Mouse (Mus musculus): ENCODE results near the gene Gm21904. TPM values are rescaled to one million over a fixed set of nuclear protein-coding genes. Genes with fewer than 3 reads are reported as not detected.

Gm21904 gene
- polyA plus RNA-seq (2014; fragmentation: Illumina TruSeq; extraction: RNeasy Lipid Tissue Mini Kit (QIAGEN cat#74804); ENCODE audit: low read depth, low replicate concordance) = not detected

GRCm38 (mm10) chrY:17846166-17846565 is at the start of gene Gm21904:
Gm21904 (minus strand) TSS chrY:17846266.

GRCm38 (mm10) chrY:17874441-17874840 is 28.4 kb upstream of the Gm21904 start, which contains the start of the genes Gm20772 and Gm20831:
Gm20772 (plus strand) TSS chrY:17874741.
Gm20831 (plus strand) TSS chrY:17874741.

Other genes starting within 250 kb of the Gm21904 start
- not detected for gene Gm20772, start 28.5 kb upstream of the Gm21904 start, polyA plus RNA-seq (2014; fragmentation: Illumina TruSeq; extraction: RNeasy Lipid Tissue Mini Kit (QIAGEN cat#74804); ENCODE audit: low read depth, low replicate concordance)
- not detected for gene Gm20831, start 28.5 kb upstream of the Gm21904 start, polyA plus RNA-seq (2014; fragmentation: Illumina TruSeq; extraction: RNeasy Lipid Tissue Mini Kit (QIAGEN cat#74804); ENCODE audit: low read depth, low replicate concordance)
- gene Srsy, start 91.1 kb upstream of the Gm21904 start, polyA plus RNA-seq (2014; fragmentation: Illumina TruSeq; extraction: RNeasy Lipid Tissue Mini Kit (QIAGEN cat#74804); ENCODE audit: low read depth, low replicate concordance) = not detected
- not detected for gene Gm21764, start 215.5 kb upstream of the Gm21904 start, polyA plus RNA-seq (2014; fragmentation: Illumina TruSeq; extraction: RNeasy Lipid Tissue Mini Kit (QIAGEN cat#74804); ENCODE audit: low read depth, low replicate concordance)
- gene Ssty1, start 242.8 kb upstream of the Gm21904 start, polyA plus RNA-seq (2014; fragmentation: Illumina TruSeq; extraction: RNeasy Lipid Tissue Mini Kit (QIAGEN cat#74804); ENCODE audit: low read depth, low replicate concordance) = not detected

Measured in adrenal gland, adult 10 weeks (tissue).